Mouse (Mus musculus) CH12.LX (cell line): ENCODE data around the gene BC051665.

Experiments
- CHD1 ChIP-seq: IDR thresholded peaks from 2 replicates; pipeline ENCODE4 v1.6.1; 2012; ENCODE audit warnings: low read depth, low read length, improper control_type of control experiment, inconsistent platforms
- CTCF ChIP-seq, 2 experiments: IDR thresholded peaks in 1 of 2; conservative IDR thresholded peaks in 1 of 2; 2 replicates each; pipeline ENCODE4 v1.5.1; 2011 to 2012; ENCODE audit warnings: low read depth in 2 of 2, low read length in 2 of 2, improper control_type of control experiment in 1 of 2, inconsistent platforms in 1 of 2, mild to moderate bottlenecking in 1 of 2, moderate library complexity in 1 of 2
- POLR2A ChIP-seq: IDR thresholded peaks from 2 replicates; pipeline ENCODE4 v1.6.1; 2011; ENCODE audit warnings: low read depth, mild to moderate bottlenecking, improper control_type of control experiment, low read length
- TBP ChIP-seq: conservative IDR thresholded peaks from 2 replicates; pipeline ENCODE4 v1.6.1; 2011; ENCODE audit warnings: low read depth, low read length, improper control_type of control experiment

- TF ChIP-seq CHD1 = no peak
- TF ChIP-seq TBP = no peak
- no peak for TF ChIP-seq CTCF (conservative IDR thresholded peaks at IDR 0.05 in 1 of 2, IDR thresholded peaks at IDR 0.05 in 1 of 2; ENCODE audit: low read depth in 2 of 2, low read length in 2 of 2)
- TF ChIP-seq POLR2A = no peak
These were observed 37.6 kb downstream of the BC051665 start for GRCm38 (mm10) chr13:60748556-60748955.
